Mouse (Mus musculus): ENCODE results near the gene Wbp1l.

Wbp1l gene

GRCm38 (mm10) chr19:46599375-46600256, 732 bp downstream of the Wbp1l start:
- DNase-seq (ENCODE audit: low read depth), result no peak

GRCm38 (mm10) chr19:46600371-46600770, 1.5 kb downstream of the Wbp1l start:
- no peak for DNase-seq (ENCODE audit: low read depth)

- DNase-seq (ENCODE audit: low read depth), result no peak
Measured at GRCm38 (mm10) chr19:46601491-46601890, 2.6 kb downstream of the Wbp1l start.

GRCm38 (mm10) chr19:46602406-46602805, 3.5 kb downstream of the Wbp1l start:
- DNase-seq (ENCODE audit: low read depth), result no peak

- no peak for DNase-seq (ENCODE audit: low read depth)
Measured at GRCm38 (mm10) chr19:46606718-46607117, 7.8 kb downstream of the Wbp1l start.

- no peak for DNase-seq (ENCODE audit: low read depth)
Measured at GRCm38 (mm10) chr19:46607424-46607823, 8.5 kb downstream of the Wbp1l start.

- DNase-seq (ENCODE audit: low read depth), result no peak
Measured at GRCm38 (mm10) chr19:46608158-46608557, 9.3 kb downstream of the Wbp1l start.

GRCm38 (mm10) chr19:46616378-46616777, 17.5 kb downstream of the Wbp1l start:
- DNase-seq (ENCODE audit: low read depth), result no peak

GRCm38 (mm10) chr19:46617361-46617760, 18.5 kb downstream of the Wbp1l start:
- DNase-seq (ENCODE audit: low read depth), result no peak

GRCm38 (mm10) chr19:46618322-46618721, 19.4 kb downstream of the Wbp1l start:
- DNase-seq (ENCODE audit: low read depth), result no peak

GRCm38 (mm10) chr19:46619001-46619400, 20.1 kb downstream of the Wbp1l start:
- no peak for DNase-seq (ENCODE audit: low read depth)

- DNase-seq (ENCODE audit: low read depth), result no peak
Measured at GRCm38 (mm10) chr19:46619518-46619917, 20.6 kb downstream of the Wbp1l start.

GRCm38 (mm10) chr19:46620016-46620808, 21.3 kb downstream of the Wbp1l start:
- DNase-seq (ENCODE audit: low read depth), result no peak

- no peak for DNase-seq (ENCODE audit: low read depth)
Measured at GRCm38 (mm10) chr19:46621236-46622183, 22.6 kb downstream of the Wbp1l start.

- DNase-seq (ENCODE audit: low read depth), result no peak
Measured at GRCm38 (mm10) chr19:46622659-46623193, 23.8 kb downstream of the Wbp1l start.

- DNase-seq (ENCODE audit: low read depth), result no peak
Measured at GRCm38 (mm10) chr19:46623194-46623667, 24.3 kb downstream of the Wbp1l start.

GRCm38 (mm10) chr19:46623790-46624772, 25.2 kb downstream of the Wbp1l start:
- no peak for DNase-seq (ENCODE audit: low read depth)

GRCm38 (mm10) chr19:46625015-46625414, 26.1 kb downstream of the Wbp1l start:
- no peak for DNase-seq (ENCODE audit: low read depth)

GRCm38 (mm10) chr19:46625519-46625918, 26.6 kb downstream of the Wbp1l start:
- DNase-seq (ENCODE audit: low read depth), result no peak

- no peak for DNase-seq (ENCODE audit: low read depth)
Measured at GRCm38 (mm10) chr19:46628403-46628802, 29.5 kb downstream of the Wbp1l start.

Measured in c-Kit-positive CD71-negative TER-119-negative erythroid progenitor cells, embryonic 14.5 days (primary cell).